Mouse (Mus musculus) granulocyte monocyte progenitor cell, adult 5-6 weeks (primary cell): ENCODE measurements around the gene Gpatch1. TPM values are rescaled to one million over a fixed set of nuclear protein-coding genes. Genes with fewer than 3 reads are reported as not detected.
A peak's percentile ranks its signal among the peaks of the same experiment; 100 is the strongest.

ENCODE experiments used
- ATAC-seq: replicated peaks from 2 replicates; pipeline ENCODE4 v1.8.0; 2016; ENCODE audit warnings: mild to moderate bottlenecking, moderate TSS enrichment, inconsistent platforms; ENCODE audit not compliant: poor library complexity, severe bottlenecking
- total RNA-seq, 2 experiments: library from RNA; stranded (forward) in 1 of 2; stranded (reverse) in 1 of 2; fragments of 200-712, 200-1000 nt in 1 of 2; fragments of >200 nt in 1 of 2; fragmentation: Nextera tagmentation in 1 of 2; gene quantifications; 2 replicates each; pipeline ENCODE4 v1.2.3; 2014 to 2017

Gene Gpatch1
- total RNA-seq (2014; fragmentation: Nextera tagmentation) (20.4 and 29.5 TPM in 2 replicates), total RNA-seq (2017) (15.4 and 17.4 TPM in 2 replicates)

- ATAC-seq = peak; percentile 97
Observed at GRCm38 (mm10) chr7:35317729-35318609, at the start of gene Gpatch1. Gene Gpatch1, minus strand, starts transcription at chr7:35318440.

GRCm38 (mm10) chr7:35365161-35365910, 47.1 kb upstream of the Gpatch1 start:
- no peak for ATAC-seq

DNA sequence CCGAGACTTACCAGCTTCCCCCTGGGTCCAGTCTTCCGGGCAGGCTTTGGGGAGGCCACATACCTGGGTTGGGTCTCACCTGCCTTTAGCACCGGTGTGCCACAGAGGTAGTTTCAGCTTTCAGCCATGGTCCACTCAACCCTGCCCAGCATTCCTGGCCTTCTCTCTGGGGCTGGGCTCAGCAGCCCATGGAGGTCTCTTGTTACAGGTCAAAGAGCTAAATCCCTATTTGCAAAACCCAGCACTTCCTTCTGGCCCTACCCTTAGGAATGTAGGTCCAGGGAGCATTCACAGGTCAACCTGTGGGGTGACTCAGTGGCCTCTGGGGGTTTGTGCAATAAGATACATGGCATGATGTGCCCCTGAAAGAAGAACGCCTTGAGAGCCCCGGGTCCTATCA, 44.6 kb upstream of the Gpatch1 start:
- no peak for ATAC-seq

GRCm38 (mm10) chr7:35362253-35362652, 44.0 kb upstream of the Gpatch1 start:
- no peak for ATAC-seq

DNA sequence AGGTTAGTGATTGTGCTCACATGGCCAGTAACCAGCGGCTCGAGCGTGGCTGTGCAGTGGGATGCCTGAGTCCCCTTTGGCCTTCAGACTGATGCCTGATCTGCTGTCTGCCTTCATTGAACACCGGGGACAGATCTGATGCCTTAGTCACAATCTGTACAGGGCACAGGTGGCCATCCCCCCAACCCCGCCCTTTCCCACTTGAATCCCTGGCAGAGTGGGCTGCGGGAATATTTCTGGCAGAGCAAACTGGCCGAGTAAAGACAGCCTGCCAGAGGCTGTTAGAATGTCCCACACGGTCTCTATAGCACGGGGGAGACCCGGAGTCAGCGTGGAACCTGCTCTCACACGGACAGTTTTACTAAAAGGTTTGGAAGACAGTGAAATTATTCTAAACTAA, 39.4 kb upstream of the Gpatch1 start:
- no peak for ATAC-seq

DNA sequence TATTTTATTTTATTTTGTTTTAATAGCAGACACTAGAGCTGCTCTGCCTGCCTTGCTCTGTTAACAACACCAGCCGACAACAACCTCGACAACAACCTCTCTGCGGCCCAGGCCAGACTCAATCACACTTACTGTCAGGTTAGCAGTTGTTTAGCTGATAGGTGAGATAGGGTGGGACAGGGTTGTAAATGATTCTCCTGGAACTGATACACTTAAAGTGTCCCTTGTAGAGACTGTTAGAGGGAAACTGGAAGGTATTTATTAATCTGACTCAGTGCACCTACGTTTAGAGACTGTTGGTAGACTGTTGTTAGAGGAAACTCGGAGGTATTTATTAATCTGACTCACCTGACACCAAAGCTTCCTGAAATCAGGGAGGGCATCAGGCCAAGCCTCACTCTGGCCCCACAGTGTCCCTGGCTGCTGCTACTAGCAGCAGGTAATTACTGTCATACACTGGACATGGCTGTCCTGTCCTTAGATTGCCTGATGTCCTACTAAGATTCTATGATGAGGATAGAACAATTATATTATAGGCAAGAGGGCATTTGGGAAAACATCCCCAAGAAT, 37.1 kb upstream of the Gpatch1 start:
- no peak for ATAC-seq

- ATAC-seq = no peak
Observed at GRCm38 (mm10) chr7:35353306-35353705, 35.1 kb upstream of the Gpatch1 start.

DNA sequence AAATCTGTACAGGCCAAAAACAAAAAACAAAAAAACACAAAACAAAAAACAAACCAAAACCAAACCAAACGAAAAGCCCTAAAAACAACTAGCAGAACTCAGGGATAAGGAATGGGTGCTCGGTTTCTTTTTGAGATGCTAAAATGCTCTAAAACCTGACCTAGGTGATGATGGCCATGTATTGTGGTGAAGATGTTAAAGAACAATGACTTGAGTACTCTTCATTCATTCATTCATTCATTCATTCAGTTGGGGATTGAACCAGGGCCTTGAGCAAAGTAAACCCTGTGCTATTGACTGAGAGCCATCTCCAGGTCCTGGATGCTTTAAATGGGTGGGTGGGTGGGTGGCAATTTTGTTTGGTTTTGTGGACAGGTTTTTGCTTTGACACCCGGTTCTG, 32.9 kb upstream of the Gpatch1 start:
- ATAC-seq = no peak

DNA sequence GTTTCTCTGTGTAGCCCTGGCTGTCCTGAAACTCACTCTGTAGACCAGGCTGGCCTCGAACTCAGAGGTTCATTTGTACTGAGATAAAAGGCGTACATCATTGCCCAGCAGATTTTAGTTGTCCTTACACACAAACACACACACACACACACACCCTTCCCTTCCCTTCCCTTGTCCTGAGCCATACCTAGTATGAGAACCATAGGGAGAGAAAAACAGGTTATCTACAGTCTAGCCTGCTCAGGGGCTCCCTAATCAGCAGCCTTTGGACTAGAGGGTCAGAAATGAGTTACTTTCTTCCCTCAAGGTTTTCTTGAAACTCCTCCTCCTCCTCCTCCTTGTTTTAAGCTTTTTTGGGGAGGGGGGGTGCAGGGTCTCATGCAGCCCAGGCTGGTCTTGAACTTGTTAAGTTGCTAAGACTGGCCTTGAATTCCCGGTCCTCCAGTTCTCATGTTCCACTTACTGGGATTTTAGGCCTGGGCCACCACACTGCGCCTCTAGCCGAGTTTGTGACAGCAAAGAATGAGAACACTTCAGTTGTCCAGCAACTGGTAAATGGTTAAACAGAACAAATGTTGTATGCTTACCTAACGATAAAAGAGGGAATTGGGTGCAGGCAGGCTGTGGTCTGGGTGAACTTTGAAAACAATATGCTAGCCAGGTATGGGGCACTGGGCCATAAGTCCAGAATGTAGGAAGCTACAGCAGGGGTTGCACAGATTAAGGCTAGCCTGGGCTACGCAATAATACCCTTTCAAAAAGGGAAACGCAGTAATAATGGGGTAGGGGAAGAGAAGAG, 31.8 kb upstream of the Gpatch1 start:
- no peak for ATAC-seq

DNA sequence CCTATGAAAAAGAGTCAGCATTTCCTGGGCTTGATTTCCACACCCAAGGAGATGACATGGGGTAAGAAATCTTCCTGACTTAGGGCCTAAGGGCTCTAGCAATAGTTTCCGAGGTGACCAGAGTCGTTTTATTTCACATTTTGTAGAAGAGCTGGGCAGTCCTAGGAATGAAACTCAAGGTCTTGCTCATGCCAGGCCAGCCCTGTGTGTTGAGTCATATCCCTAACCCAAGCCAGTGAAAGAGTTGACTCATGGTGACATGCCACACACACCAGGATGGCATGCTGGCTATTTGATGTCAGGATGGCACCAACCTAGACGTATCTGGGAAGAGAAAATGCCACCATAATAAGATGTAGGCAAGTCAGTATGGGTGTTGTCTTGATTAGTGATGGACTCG, 30.8 kb upstream of the Gpatch1 start:
- ATAC-seq = no peak

- ATAC-seq = no peak
Observed at GRCm38 (mm10) chr7:35347918-35348700, 29.9 kb upstream of the Gpatch1 start.

DNA sequence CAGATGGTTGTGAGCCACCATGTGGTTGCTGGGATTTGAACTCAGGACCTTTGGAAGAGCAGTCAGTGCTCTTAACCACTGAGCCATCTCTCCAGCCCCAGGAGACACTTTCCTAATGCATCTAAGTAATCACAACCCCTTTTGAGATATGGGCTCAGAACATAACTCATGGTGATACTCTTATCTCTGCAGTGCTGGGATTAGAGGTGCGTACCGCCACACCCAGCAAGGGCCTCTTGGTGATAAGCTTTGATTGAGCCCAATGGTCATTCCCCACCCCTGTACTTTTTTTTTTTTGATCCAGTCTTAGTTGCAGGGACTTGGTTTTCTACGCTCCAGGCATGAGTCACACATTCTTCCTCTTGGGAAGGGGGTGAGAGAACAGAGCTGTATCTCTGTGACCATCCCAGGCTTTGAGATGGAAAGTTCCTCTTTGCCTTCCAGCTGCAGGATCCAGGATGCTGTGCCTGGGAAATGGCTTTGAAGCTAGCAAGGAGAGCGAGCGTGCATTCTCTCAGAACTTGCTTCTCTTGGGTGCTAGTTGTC, 26.6 kb upstream of the Gpatch1 start:
- ATAC-seq = no peak

DNA sequence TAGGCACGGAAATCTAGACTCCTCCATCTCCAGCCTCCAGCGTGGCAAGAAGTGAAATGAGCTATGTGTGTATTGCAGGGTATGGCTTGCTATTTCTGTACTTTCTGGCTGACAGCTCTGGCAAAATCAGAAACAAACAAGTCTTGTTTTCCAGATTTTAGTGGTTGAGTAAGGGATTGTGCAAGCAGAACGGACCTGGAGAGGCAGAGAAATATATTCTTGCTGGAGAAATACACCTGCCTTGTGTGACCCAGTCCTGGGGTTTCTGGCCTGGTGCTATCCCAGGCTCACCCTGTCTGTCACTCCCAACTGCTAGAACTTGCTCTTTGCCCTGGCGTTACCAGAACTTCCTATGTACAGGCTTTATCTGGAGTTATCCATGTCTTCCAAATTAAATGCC, 24.3 kb upstream of the Gpatch1 start:
- no peak for ATAC-seq

DNA sequence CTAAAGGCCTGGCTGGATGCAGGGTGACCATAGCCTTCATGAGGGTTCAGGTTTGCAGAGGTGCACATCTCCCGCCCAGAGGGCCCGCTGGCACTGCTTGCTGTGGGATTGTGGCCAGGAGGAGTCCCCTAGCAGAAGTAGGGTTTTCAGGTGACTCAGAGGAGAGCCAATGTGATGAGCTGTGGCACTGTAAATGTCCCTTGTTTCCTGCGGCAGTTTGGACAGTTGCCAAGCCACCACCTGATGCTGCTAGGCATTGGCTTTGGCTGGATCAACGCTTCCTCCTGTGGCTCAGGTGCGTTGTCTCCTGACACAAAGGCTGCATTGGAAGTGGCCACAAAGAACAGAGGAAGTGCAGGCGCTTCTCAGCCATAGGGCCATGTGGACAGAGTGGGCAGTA, 23.0 kb upstream of the Gpatch1 start:
- ATAC-seq = no peak

DNA sequence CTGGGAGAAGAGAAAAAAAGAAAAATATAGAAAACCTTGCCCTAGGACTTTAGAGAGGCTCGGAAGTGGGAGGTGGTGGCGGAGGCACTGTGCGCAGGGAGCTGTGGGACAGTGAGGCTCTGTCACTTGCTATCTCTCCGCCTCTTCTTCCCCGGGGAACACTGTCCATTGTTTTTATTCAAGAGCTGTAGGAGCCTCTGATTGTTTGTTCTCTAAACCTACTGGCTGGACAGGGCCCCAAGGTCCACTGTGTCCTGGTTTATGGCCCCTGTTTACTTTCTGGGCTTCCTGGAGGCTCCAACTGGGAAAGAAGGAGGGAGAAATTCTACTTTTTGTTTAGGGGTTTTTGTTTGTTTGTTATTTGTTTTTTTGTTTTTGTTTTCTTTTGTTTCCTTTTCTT, 22.0 kb upstream of the Gpatch1 start:
- ATAC-seq = no peak

DNA sequence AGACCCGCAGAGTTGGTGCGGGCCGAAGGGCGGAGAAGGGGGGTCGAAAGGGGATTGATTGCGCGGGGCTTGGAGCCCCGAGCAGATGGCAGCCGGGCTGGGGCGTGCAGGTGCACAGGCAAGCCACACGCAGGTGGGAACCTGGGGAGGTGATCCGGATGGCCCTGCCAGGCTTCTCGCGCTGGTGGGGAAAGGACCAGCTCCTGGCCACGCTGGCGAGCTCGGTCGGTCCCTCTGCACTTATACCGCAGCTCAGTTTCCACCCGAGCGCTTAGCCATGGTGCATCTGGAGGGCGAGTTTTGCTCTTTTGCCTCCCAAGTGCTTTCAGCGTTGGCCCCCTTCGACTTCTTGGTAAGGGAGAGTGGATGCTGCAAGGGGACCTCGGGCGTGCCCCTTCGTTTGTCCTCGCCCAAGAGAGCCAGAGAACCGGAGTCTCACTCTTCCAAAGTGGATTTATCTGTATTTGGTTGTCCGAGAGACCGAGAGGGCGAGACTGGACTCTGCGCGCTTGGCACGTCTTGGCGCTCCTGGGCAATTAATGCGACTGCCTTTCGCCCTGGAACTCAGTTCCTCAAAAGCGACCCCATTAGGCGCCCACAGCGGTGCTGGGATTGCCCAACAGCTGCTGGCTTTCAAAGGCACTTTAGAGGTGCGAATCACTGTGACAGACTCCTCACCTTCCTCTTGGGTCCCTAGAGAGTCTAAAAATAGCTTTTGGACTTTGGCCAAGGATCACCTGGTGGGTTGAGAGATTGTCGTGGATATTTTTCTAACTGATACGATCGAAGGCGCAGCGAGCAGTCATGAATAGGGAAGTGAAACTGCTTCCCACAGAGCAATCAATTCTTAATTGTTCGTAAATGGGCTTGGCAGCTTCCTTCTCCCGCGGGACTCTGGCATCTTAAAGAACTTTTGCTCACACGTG, 16.6 kb upstream of the Gpatch1 start:
- ATAC-seq = peak; percentile 57

- ATAC-seq = peak; percentile 83
Observed at GRCm38 (mm10) chr7:35333692-35334526, 15.7 kb upstream of the Gpatch1 start, which contains the start of gene Rhpn2. Gene Rhpn2, plus strand, starts transcription at chr7:35334170.
